Mouse (Mus musculus) ES-Bruce4 (cell line): Measurements from ENCODE around the gene Mroh7.

Source experiments
- EP300 ChIP-seq: IDR thresholded peaks from 2 replicates; pipeline ENCODE4 v1.6.1; 2011; ENCODE audit warnings: low read depth, low read length; ENCODE audit not compliant: insufficient read depth
- POLR2A ChIP-seq: IDR thresholded peaks from one replicate; pipeline ENCODE4 v1.8.1; 2011; ENCODE audit warnings: low read length; ENCODE audit not compliant: insufficient read depth

DNA sequence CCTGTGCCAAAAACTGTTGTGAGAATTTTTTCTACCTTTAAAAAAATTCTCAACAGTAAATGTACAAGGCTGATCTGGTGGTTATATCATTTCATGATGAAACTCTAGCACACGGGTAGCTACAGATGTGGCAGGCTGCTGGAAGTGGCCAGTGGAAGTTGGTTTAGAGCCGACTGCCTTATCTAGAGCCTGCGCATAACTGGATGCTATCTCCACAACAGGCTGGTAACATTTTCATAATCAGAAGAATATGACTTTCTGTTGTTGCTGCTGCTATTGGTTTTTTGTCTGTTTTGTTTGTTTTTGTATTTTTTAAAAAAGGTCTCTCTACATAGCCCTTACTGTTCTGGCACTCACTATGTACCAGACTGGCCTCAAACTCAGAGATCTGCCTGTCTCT, 78.2 kb downstream of the Mroh7 start:
- TF ChIP-seq POLR2A: no peak
- no peak for TF ChIP-seq EP300
